Mouse (Mus musculus) hindlimb bud, embryonic 11.5 days (tissue): ENCODE measurements around the gene Fam213a.
A peak's percentile ranks its signal among the peaks of the same experiment; 100 is the strongest.

Experiments used
- DNase-seq: peaks from one replicate; pipeline ENCODE4 v3.0.0-alpha.2; 2012; ENCODE audit warnings: low read depth, low spot score; ENCODE audit errors: extremely low spot score

The Fam213a gene

GRCm38 (mm10) chr14:40963501-40964213, 49.9 kb downstream of the Fam213a start:
- no peak for DNase-seq

DNA sequence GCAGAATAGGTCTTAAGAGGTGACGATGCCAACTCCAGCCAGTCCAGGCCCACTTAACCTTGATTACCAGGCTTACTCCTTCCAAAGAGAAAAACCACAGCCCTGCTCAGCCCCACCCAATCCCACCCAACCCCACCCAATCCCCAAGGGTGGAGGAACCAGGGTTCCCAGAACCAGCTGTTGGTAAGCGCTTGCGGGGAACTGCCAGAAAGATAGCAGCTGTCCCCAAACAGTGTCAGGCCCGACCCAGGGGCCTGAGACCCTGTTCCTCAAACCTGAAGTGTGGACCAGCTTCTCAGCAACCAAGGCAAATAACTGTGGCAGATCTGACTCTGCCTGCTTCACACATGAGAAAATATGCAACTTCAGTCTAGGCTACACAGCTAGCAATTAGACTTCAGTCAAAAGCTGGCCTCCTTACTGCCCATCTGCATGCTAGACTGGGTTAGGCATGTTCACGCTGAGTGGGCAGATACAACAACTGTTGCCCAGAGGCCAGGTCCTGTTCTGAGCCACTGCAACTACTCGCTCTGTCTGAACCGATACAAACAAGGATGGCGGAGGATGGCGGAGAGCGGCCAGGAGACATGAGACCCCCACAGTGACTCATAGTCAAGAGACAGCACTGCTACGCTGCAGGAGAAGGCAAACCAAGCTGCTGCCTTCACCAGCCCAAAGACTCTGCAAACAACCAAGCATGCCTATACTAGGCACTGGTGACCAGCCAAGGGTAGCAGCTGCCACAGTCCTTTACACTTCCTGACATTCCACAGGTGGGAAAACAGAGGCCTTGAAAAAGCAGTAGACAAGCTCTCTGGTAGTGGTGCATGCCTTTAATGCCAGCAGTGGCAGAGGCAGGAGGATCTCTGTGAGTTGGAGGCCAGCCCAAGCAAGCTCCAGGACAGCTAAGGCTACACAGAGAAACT, 51.0 kb downstream of the Fam213a start:
- DNase-seq: no peak

DNA sequence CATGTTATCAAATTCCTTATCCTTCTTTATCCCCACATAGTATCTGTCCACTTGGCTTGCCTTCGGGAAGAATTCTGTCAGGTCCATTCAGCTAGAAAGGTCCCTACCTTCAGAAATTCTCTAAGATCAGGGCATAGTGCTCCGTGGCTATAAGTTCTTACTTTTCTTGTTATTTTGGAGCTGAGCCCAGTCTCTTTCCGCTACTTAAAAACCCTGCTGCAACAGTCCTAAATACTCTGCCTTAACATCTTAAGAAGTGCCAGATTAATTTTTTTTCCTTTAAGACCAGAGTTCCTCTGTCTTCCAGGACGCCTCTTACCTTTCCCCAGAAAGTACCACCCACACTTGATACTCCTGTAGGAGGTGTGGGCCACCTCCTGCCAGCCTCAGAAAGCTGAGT, 53.4 kb downstream of the Fam213a start:
- no peak for DNase-seq

GRCm38 (mm10) chr14:40959586-40959985, 54.0 kb downstream of the Fam213a start:
- no peak for DNase-seq

DNA sequence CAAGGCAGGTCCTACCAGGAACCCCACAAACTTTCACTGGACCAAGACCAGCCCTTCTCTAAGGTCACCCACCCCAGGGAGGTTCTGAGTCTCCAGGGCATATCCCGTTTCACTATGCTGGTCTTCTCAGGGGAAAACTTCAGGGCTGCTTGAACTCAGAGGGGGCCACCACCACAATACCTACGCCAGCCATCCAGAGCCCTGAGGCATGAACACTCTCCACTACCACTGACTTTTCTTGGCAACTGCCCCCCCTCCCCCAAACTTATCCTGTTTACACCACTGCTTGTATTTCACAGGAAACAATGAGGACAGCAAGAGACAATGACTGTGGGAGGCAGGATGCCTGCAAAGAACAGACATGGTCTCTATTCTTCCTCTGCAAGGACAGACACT, 54.6 kb downstream of the Fam213a start:
- no peak for DNase-seq

- DNase-seq: no peak
Observed at GRCm38 (mm10) chr14:40958083-40958985, 55.3 kb downstream of the Fam213a start.

- DNase-seq: no peak
Observed at GRCm38 (mm10) chr14:40957607-40958006, 56.0 kb downstream of the Fam213a start.

- no peak for DNase-seq
Observed at GRCm38 (mm10) chr14:40956252-40957146, 57.1 kb downstream of the Fam213a start.

GRCm38 (mm10) chr14:40955596-40956251, 57.9 kb downstream of the Fam213a start:
- DNase-seq: no peak

- no peak for DNase-seq
Observed at GRCm38 (mm10) chr14:40955146-40955545, 58.4 kb downstream of the Fam213a start.

GRCm38 (mm10) chr14:40953381-40953780, 60.2 kb downstream of the Fam213a start:
- DNase-seq: no peak

DNA sequence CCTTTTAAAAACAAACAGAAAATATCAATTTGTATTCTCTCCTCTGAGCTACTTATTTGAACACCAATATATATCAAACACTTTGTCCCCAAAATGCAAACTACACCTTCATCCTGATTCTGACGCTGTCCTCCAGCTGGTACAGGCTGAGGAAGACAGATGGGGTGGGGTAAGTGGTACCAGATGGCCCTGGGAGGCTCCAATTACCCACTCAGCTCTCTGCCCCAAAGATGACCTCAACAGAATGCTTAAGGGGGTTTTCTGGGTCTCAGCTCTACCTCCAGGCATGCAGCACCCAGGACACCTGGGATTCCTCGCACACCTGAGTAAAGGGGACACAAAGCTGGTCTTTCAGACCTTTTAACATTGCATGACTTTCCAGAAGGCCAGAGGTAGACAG, 60.9 kb downstream of the Fam213a start:
- DNase-seq: peak; percentile 24

DNA sequence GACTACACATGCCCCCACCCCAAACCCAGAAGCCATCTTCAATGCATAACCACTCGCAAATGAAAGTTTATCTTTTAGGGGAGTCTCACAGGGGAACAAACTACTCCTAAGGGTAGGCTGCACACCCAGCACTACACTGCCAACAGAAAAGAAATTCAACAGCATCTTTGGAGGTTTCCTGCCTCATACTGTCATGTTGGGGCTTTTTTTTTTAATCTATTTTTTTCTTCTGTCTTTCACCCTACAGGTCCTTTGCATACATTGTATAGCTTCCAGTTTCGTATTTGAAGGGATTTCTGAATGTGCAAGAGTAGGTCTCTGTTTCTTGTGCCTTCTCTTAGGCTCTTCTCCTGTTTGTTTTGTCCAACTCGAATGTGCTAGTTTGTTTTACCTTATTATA, 61.3 kb downstream of the Fam213a start:
- DNase-seq: no peak

DNA sequence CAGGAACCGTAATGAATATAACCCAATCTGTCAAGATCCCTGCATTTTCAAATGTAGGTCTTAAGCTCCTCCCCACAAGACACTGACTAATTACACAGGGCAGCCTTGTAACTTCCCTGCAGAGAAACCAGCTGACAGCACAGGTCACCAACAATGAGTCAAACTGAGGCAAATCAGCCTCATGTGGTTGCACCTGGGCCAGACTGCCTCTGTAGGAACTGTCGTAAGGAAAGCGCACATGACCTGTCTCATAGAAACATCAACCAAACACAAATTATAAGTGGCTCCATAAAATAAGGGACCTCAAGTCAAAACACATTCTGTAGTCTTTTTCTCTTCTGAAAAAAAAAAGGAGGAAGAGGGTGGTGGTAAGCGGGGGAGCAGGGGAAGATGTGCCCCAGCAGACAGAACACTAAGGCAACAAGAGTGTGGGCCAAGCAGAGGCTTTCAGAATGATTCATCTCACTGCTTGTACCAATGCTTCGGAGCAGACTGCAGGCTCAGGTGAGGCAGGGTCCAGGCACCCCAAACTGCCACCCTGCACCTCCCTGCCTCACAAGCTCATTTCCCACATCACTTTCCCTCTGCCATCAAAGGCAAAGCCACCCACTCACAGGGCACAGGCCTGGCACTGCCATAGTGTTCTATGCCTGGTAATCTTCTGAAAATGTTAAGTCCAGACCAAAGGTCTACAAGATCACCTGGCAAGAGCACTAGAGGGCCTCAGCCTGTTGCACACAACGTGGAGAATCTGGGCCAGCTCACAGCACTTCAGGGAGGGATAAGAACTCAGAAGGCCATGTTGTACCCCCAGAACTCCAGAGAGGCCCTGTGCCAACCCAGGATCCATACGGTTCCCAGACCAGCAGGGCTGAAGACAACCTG, 63.6 kb downstream of the Fam213a start:
- DNase-seq: no peak

DNA sequence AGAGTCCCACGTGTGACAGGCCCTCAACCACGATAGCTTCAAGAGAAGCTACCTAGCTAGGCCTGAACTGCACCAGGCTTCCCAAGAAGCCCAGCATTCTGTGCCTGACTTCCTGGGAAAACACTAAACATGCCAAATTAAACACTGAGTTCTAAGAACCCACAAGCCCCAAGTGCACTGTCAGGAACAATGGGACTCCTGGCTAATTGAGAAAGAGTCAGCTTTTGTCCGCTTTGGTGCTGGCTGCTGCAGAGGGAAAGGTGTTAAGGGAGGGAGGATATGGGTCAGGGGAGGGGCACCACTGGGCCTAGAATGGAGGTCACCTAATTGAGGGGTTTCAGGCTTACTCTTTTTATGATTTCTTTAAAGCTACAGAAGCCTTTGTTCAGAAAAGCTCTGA, 64.5 kb downstream of the Fam213a start:
- no peak for DNase-seq

- no peak for DNase-seq
Observed at GRCm38 (mm10) chr14:40948522-40948921, 65.1 kb downstream of the Fam213a start.

DNA sequence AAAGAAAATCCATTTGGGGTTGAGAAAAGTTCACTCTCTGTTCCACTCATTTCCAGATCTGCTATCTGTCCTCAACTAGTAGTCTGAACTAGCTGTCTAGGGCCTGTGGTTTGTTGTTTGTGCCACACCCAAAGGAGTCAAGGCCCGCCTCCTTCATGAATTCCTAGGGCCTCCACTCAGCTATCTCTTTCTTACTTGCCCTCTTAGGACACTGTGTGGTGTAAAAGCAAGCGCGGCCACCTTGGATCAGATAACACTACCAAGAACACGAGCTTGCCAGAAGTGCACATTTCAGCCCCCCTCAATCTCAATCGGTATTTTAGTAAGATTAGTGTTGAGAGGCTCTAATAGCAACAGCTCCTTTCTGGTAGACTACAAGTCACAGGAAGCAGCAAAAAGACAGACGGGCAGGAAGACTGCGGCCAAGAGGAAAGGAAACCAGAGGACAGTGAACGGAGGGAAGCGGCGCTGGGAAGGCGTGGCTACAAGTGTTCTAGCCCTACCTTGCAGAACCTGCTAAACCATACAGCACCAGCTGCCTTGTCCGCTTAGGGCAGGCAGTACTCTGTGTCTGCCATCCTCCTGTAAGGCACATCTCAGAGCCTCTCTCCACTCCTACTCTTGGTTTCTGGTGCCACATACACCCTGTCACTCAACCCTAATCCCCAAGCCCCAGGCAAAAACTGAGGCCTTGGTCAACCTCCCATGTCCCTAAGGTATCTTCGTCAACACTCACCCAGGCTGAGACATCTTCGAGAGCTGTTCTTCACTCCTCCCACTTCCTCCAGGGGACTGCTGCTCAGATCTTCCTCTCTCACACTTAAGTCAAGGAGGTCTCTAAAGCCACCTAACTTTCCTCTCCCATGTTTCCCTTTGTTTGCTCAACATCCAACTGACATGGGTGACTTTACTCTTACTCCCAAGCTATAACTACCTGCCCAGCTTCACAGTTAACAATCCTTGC, 65.9 kb downstream of the Fam213a start:
- no peak for DNase-seq

DNA sequence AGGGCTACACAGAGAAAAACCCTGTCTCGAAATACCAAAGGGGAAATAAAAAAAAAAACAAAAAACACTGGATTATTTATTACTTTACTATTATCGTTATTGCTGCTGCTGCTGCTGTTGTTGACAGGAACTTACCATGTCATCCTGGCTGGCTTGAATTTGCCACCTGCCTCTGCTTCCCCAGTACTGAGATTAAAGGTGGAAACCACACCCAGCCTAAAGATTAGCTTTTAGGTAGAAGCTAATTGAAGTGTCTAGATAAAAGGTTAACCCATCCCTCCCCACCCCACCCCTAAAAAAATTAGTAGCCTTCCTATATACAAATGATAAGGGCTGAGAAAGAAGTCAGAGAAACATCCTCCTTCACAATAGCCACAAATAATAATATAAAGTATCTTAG, 69.8 kb downstream of the Fam213a start:
- no peak for DNase-seq
